Mouse (Mus musculus): ENCODE measurements around the gene Ip6k2.

GRCm38 (mm10) chr9:108781891-108782290 is 1.7 kb upstream of the Ip6k2 start:
- TF ChIP-seq CTCF (IDR thresholded peaks at IDR 0.05; ENCODE audit: insufficient read depth, low read length) (no peak), POLR2A (IDR thresholded peaks at IDR 0.05; ENCODE audit: borderline replicate concordance, extremely low read depth, low read depth, low read length) (no peak)

Measured in lung, adult 2 months (tissue).